Mouse (Mus musculus) B cell, adult (primary cell): ENCODE results near the gene Dapp1. TPM values are rescaled to one million over a fixed set of nuclear protein-coding genes. Genes with fewer than 3 reads are reported as not detected.

Experiments
- total RNA-seq: library from RNA; stranded (reverse); gene quantifications from 4 replicates; pipeline ENCODE4 v1.2.4, GENCODE M21; 2023; ENCODE audit not compliant: inconsistent age

Dapp1 gene
- total RNA-seq: 72.7 to 82.4 TPM (median 80.0 TPM) in 4 replicates

DNA sequence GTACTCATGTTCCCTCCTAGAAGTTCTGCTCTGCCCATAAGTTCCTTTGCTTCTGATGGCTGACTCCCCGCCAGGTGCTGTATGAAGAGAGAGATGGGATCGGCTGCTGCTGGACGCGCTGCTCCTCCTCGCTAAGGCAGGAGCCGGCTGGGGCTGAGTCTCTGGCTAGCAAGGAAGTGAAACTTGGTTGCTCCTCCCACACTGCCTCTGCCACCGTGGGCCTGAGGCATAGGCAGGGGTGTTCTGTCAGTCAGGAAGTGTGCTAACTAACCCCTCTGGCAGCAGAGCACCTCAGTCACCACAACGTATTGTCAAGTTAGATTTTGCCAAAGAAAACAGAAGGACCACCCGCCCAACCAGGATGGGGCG lies at the start of gene Dapp1:
TSS of gene Dapp1 (minus strand) at position 164 of the 369 bp plus-strand sequence.

DNA sequence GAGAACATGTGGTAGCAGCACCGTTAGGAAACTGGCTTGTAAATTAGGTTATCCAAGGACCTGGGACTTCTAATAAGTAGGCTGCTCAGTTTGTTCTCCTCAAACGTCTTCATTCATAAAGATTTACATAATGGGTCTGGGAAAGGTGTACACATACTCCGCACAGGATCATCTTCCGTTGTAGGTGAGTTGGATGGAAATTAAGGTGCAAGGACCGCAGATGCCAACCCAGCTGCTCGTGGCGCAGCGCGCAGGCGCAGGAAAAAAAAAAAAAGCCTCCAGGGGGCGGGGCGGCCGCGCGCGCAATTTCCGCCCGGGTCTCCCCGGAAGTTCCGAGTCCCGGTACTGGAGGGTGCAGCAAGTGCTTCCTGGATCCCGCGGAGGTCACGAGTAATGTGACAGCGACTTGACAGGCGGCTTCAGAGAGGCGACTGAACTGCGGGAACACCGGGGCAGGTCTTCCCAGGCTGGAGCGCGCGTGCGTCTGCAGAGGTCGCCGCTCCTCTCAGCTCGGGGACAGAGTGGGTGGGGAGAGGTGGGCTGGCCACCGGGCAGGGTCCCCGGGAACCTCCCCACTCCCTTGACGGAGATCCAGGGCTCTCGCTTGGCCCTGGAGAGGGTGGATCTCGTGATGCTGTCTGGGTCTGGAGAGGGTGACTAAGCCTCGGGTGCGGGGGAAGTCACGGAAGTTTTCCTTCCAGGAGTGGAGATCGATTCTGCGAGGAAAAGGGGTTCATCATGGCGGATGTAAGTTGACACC lies 63.0 kb downstream of the Dapp1 start, which contains the start of gene Lamtor3:
TSS of gene Lamtor3 (plus strand) at position 335 of the 760 bp plus-strand sequence.

Other genes with a start within 250 kb of the Dapp1 start
- 92.5 to 116 TPM (median 100 TPM) in 4 replicates for gene H2afz, start 117.1 kb downstream of the Dapp1 start, total RNA-seq
- 3.9 to 6.2 TPM (median 4.3 TPM) in 4 replicates for gene Dnajb14, start 113.9 kb downstream of the Dapp1 start, total RNA-seq
- 66.7 to 82.9 TPM (median 71.6 TPM) in 4 replicates for gene Lamtor3, start 63.0 kb downstream of the Dapp1 start, total RNA-seq
- not detected in 4 replicates for gene 1110002E22Rik, start 83.5 kb upstream of the Dapp1 start, total RNA-seq
- gene Gm5105, start 85.8 kb upstream of the Dapp1 start, total RNA-seq: not detected in 4 replicates
- gene Trmt10a, start 161.9 kb upstream of the Dapp1 start, total RNA-seq: 6.4 to 9.9 TPM (median 8.7 TPM) in 4 replicates
- gene Mttp, start 163.4 kb upstream of the Dapp1 start, total RNA-seq: 1.2 to 3.5 TPM (median 1.9 TPM) in 4 replicates
- not detected in 4 replicates for gene 4930579F01Rik, start 212.3 kb upstream of the Dapp1 start, total RNA-seq
- gene Adh7, start 236.2 kb upstream of the Dapp1 start, total RNA-seq: not detected in 4 replicates